Mouse (Mus musculus) midbrain, embryonic 13.5 days (tissue): Measurements from ENCODE around the gene Efcab2. TPM values are rescaled to one million over a fixed set of nuclear protein-coding genes. Genes with fewer than 3 reads are reported as not detected.

Experiments used
- ATAC-seq: fragments of 200-750 bp; cut with Nextera tagmentation; 2 replicates; pipeline ENCODE4 v1.8.0; 2017; ENCODE audit warnings: mild to moderate bottlenecking, moderate TSS enrichment, moderate library complexity
- H3K27ac ChIP-seq: fragments of 300-500 bp; sonication (generic); 2 replicates; pipeline ENCODE4 v1.5.1; 2015; ENCODE audit warnings: inconsistent platforms, mild to moderate bottlenecking, moderate library complexity
- H3K27me3 ChIP-seq: fragments of 300-500 bp; sonication (generic); 2 replicates; pipeline ENCODE4 v1.6.1; 2015; ENCODE audit warnings: mild to moderate bottlenecking, inconsistent platforms
- H3K36me3 ChIP-seq: fragments of 300-500 bp; sonication (generic); 2 replicates; pipeline ENCODE4 v1.6.1; 2015; ENCODE audit warnings: mild to moderate bottlenecking, inconsistent platforms
- H3K4me1 ChIP-seq: fragments of 300-500 bp; sonication (generic); replicated peaks from 2 replicates; pipeline ENCODE4 v1.6.1; 2015; ENCODE audit warnings: inconsistent platforms
- H3K4me2 ChIP-seq: fragments of 300-500 bp; sonication (generic); replicated peaks from 2 replicates; pipeline ENCODE4 v1.6.1; 2015; ENCODE audit warnings: moderate library complexity, mild to moderate bottlenecking, inconsistent platforms
- H3K4me3 ChIP-seq: fragments of 300-500 bp; sonication (generic); replicated peaks from 2 replicates; pipeline ENCODE4 v1.5.1; 2015; ENCODE audit warnings: mild to moderate bottlenecking, inconsistent platforms
- H3K9ac ChIP-seq: fragments of 300-500 bp; sonication (generic); replicated peaks from 2 replicates; pipeline ENCODE4 v1.6.1; 2015; ENCODE audit warnings: mild to moderate bottlenecking, inconsistent platforms
- H3K9me3 ChIP-seq: fragments of 300-500 bp; sonication (generic); 2 replicates; pipeline ENCODE4 v1.6.1; 2016; ENCODE audit warnings: mild to moderate bottlenecking, inconsistent platforms
- WGBS: fragments of 180-500 bp; shearing (Covaris S2); methylation state at CpG from one replicate; pipeline ENCODE4 v1.1.7; 2015; 5-methylcytosine and 5-hydroxymethylcytosine counted together
- polyA plus RNA-seq: library from polyadenylated mRNA; unstranded; fragments of >200 nt; fragmentation: Nextera tagmentation; extraction: Ambion mirVana; gene quantifications from 2 replicates; pipeline ENCODE4 v1.2.1, GENCODE M21; 2015

Gene Efcab2
- polyA plus RNA-seq: 8.8 and 9.0 TPM in 2 replicates

DNA sequence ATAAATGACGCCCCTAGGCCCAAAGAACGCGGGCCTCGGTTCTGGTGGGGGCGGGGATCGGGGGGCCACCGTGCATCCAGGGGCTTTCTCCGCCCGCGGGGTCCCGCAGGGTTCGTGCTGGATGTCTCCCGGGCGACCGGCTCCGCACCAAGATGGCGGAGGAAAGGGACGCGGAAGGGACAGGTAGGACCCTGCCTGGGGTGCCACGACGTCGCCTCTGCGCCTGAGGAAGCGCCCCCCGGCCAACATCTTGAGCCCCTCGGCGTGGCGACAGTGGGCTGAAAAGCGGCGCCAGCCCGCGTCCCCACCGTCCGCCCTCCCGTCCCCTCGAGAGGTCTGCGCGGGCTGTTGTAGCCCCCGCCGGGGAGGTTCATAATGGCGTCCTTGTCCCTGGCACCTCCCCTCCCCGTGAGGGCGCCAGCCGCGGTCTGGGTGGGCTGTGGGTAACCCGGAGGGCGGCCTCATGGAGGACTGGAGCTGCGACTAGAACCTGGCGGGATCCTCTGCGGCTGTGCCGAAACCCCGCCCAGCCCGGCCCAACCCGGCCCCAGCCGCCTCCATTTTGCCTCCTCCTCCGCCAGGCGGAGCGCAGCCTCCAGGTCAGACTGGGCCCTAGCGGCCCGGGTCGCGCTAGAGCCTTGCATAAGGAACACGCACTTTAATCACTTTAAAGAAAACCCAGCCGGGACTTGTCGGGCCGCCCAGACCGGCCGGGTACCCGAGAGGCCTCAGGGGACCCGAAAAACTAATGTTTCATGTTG, at the start of gene Efcab2:
TSS of gene Efcab2 (plus strand) at position 135 of the 761 bp plus-strand sequence.
- H3K27ac ChIP-seq: peak within 1 kb of the TSS; percentile 100
- under 1% methylated on average over 65 of the region's 70 CpGs for WGBS
- H3K9me3 ChIP-seq: no peaks in the 10 kb centered on the region
- no peaks in the 10 kb centered on the region for H3K36me3 ChIP-seq
- H3K4me2 ChIP-seq: peak within 1 kb of the TSS; percentile 65
- no peaks in the 10 kb centered on the region for H3K27me3 ChIP-seq
- peak within 1 kb of the TSS; percentile 64 for H3K4me3 ChIP-seq
- ATAC-seq: peak; percentile 99
- no peaks in the 10 kb centered on the region for H3K4me1 ChIP-seq
- peak within 1 kb of the TSS; percentile 88 for H3K9ac ChIP-seq

- ATAC-seq: no peak
- H3K27me3 ChIP-seq: no peaks in the 10 kb centered on the region
- H3K4me3 ChIP-seq: no peak overlapping the region
- H3K36me3 ChIP-seq: no peaks in the 10 kb centered on the region
- no peaks in the 10 kb centered on the region for H3K9me3 ChIP-seq
- 73% methylated on average over 12 of the region's 12 CpGs for WGBS
- no peaks in the 10 kb centered on the region for H3K4me1 ChIP-seq
- no peak overlapping the region for H3K27ac ChIP-seq
- no peak overlapping the region for H3K9ac ChIP-seq
- no peak overlapping the region for H3K4me2 ChIP-seq
Measured at GRCm38 (mm10) chr1:178357776-178358710, 47.8 kb upstream of the Efcab2 start.

DNA sequence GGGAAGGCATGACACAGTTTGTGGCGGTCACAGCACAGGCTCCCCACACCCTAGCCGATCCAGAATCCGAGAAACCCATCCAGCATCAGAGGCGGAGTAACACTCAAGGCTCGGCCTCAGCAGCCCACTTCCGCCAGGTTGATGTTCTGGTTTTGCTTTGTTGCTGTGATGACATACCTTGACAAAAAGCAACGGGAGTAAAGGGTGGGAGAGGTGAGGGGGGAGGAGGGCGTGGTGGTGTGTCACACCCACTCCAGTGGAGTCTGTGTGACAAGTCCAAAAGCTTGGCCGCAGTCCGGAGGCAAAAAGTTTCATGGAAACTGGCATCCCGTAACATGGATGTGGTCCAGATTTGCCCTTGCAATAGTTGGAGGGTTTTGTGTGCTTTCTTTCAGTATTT, 45.6 kb upstream of the Efcab2 start:
- Histone ChIP-seq H3K4me2 (no peak overlapping the region), H3K9ac (no peak overlapping the region), H3K27me3 (no peaks in the 10 kb centered on the region), H3K4me1 (no peaks in the 10 kb centered on the region), H3K4me3 (no peak overlapping the region), H3K9me3 (no peaks in the 10 kb centered on the region), H3K27ac (no peak overlapping the region), H3K36me3 (no peaks in the 10 kb centered on the region)
- 85% methylated on average over 11 of the region's 11 CpGs for WGBS
- ATAC-seq: no peak

GRCm38 (mm10) chr1:178360702-178361101, 45.2 kb upstream of the Efcab2 start:
- no peaks in the 10 kb centered on the region for H3K9me3 ChIP-seq
- H3K27ac ChIP-seq: no peak overlapping the region
- H3K27me3 ChIP-seq: no peaks in the 10 kb centered on the region
- WGBS: 43% methylated on average over 2 of the region's 2 CpGs
- no peaks in the 10 kb centered on the region for H3K4me1 ChIP-seq
- H3K36me3 ChIP-seq: no peaks in the 10 kb centered on the region
- H3K4me3 ChIP-seq: no peak overlapping the region
- H3K4me2 ChIP-seq: no peak overlapping the region
- H3K9ac ChIP-seq: no peak overlapping the region
- ATAC-seq: no peak

- Histone ChIP-seq H3K4me3 (no peak overlapping the region), H3K36me3 (no peaks in the 10 kb centered on the region), H3K4me1 (peaks cover 13% of the 10 kb centered on the region), H3K27ac (no peak overlapping the region), H3K27me3 (no peaks in the 10 kb centered on the region), H3K9ac (no peak overlapping the region), H3K9me3 (no peaks in the 10 kb centered on the region), H3K4me2 (no peak overlapping the region)
- WGBS: 83% methylated on average over 6 of the region's 6 CpGs
- no peak for ATAC-seq
Measured at GRCm38 (mm10) chr1:178365171-178365570, 40.7 kb upstream of the Efcab2 start.

- Histone ChIP-seq H3K4me1 (peaks cover 13% of the 10 kb centered on the region), H3K4me3 (no peak overlapping the region), H3K9me3 (no peaks in the 10 kb centered on the region), H3K27ac (0 out of 2 replicates have a peak overlapping the region, but pooled peaks have one; percentile 75), H3K36me3 (no peaks in the 10 kb centered on the region), H3K4me2 (peak overlapping the region; percentile 70; the same call in 1 of the 2 replicates), H3K27me3 (no peaks in the 10 kb centered on the region), H3K9ac (no peak overlapping the region)
- WGBS: 75% methylated on average over 6 of the region's 6 CpGs
- no peak for ATAC-seq
Measured at GRCm38 (mm10) chr1:178368121-178368520, 37.8 kb upstream of the Efcab2 start.

GRCm38 (mm10) chr1:178368548-178369271, 37.2 kb upstream of the Efcab2 start:
- Histone ChIP-seq H3K9ac (peak overlapping the region; percentile 56), H3K27ac (peak overlapping the region; percentile 75), H3K4me3 (peak overlapping the region; percentile 49), H3K4me1 (peaks cover 13% of the 10 kb centered on the region), H3K9me3 (no peaks in the 10 kb centered on the region), H3K27me3 (no peaks in the 10 kb centered on the region), H3K4me2 (peak overlapping the region; percentile 70), H3K36me3 (no peaks in the 10 kb centered on the region)
- peak; percentile 96 for ATAC-seq
- 3% methylated on average over 36 of the region's 36 CpGs for WGBS

GRCm38 (mm10) chr1:178369272-178369651, 36.6 kb upstream of the Efcab2 start:
- no peaks in the 10 kb centered on the region for H3K27me3 ChIP-seq
- peak overlapping the region; percentile 75 for H3K27ac ChIP-seq
- peak; percentile 86 for ATAC-seq
- peak overlapping the region; percentile 56 for H3K9ac ChIP-seq
- WGBS: under 1% methylated on average over 11 of the region's 11 CpGs
- peak overlapping the region; percentile 49 for H3K4me3 ChIP-seq
- H3K9me3 ChIP-seq: no peaks in the 10 kb centered on the region
- no peaks in the 10 kb centered on the region for H3K36me3 ChIP-seq
- H3K4me2 ChIP-seq: peak overlapping the region; percentile 70
- H3K4me1 ChIP-seq: peaks cover 13% of the 10 kb centered on the region

- no peak overlapping the region for H3K4me2 ChIP-seq
- WGBS: 92% methylated on average over 4 of the region's 4 CpGs
Measured at GRCm38 (mm10) chr1:178372681-178373080, 33.2 kb upstream of the Efcab2 start.

DNA sequence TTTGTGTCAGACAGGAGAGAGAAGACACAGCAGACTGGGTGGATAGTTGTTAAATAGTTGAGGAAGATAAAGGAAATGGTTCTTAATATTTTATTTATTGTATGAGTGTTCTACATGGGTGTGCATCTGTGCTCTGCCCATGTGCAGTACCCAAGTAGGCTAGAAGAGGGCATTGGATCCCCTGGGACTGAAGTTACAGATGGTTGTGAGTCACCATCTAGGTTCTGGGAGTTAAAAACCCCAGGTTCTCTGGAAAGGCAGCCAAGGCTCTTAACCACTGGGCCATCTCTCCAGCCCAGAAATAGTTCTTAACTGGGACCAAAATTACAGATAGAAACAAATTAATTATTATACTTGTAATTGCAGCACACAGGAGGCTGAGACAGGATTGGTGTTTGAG, 30.5 kb upstream of the Efcab2 start:
- no peak overlapping the region for H3K4me3 ChIP-seq
- ATAC-seq: no peak
- no peaks in the 10 kb centered on the region for H3K36me3 ChIP-seq
- no peak overlapping the region for H3K27ac ChIP-seq
- no peak overlapping the region for H3K9ac ChIP-seq
- H3K27me3 ChIP-seq: no peaks in the 10 kb centered on the region
- no peak overlapping the region for H3K4me2 ChIP-seq
- no peaks in the 10 kb centered on the region for H3K9me3 ChIP-seq
- no peaks in the 10 kb centered on the region for H3K4me1 ChIP-seq

More at GRCm38 (mm10) chr1:178372681-178373080, 33.2 kb upstream of the Efcab2 start:
- Histone ChIP-seq H3K4me1 (peaks cover 13% of the 10 kb centered on the region), H3K9ac (no peak overlapping the region), H3K4me3 (no peak overlapping the region), H3K27me3 (no peaks in the 10 kb centered on the region), H3K9me3 (no peaks in the 10 kb centered on the region), H3K27ac (no peak overlapping the region), H3K36me3 (no peaks in the 10 kb centered on the region)
- ATAC-seq: no peak

DNA sequence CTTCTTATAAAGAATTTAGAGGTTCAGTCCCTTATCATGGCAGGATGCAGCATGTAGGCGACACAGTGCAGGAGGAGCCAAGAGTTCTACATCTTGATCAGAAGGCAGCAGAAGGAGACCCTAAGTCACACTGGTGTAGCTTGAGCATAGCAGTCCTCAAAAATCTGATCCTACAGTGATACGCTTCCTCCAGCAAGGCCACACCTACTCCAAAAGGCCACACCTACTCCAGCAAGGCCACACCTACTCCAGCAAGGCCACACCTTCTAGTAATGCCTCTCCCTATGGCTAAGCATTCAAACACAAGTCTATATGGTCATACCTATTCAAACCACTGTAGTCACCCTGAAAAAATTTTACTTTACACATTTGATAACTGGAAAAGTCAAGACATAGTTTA, 29.8 kb upstream of the Efcab2 start:
- no peak overlapping the region for H3K4me3 ChIP-seq
- 95% methylated on average over 2 of the region's 2 CpGs for WGBS
- H3K9ac ChIP-seq: no peak overlapping the region
- H3K9me3 ChIP-seq: no peaks in the 10 kb centered on the region
- no peaks in the 10 kb centered on the region for H3K4me1 ChIP-seq
- no peak for ATAC-seq
- H3K27ac ChIP-seq: no peak overlapping the region
- no peaks in the 10 kb centered on the region for H3K27me3 ChIP-seq
- H3K36me3 ChIP-seq: no peaks in the 10 kb centered on the region
- H3K4me2 ChIP-seq: no peak overlapping the region
